Mouse (Mus musculus): ENCODE data around the gene Plekhj1. TPM values are rescaled to one million over a fixed set of nuclear protein-coding genes. Genes with fewer than 3 reads are reported as not detected.

The Plekhj1 gene
- polyA plus RNA-seq, 1 experiment from 2014 or later: 124 TPM

GRCm38 (mm10) chr10:80763502-80763901 is 34.9 kb downstream of the Plekhj1 start:
- H3K27ac ChIP-seq: no peak overlapping the region
- no peaks in the 10 kb centered on the region for H3K27me3 ChIP-seq
- peaks cover 29% of the 10 kb centered on the region for H3K4me1 ChIP-seq
- ATAC-seq (ENCODE audit: insufficient number of reproducible peaks, low FRiP score, low TSS enrichment, low read depth): no peak
- H3K9ac ChIP-seq: no peak overlapping the region
- peaks cover 38% of the 10 kb centered on the region for H3K36me3 ChIP-seq
- WGBS: 95% methylated on average over 2 of the region's 2 CpGs
- H3K9me3 ChIP-seq: no peaks in the 10 kb centered on the region
- H3K4me3 ChIP-seq: no peak overlapping the region
- no peak overlapping the region for H3K4me2 ChIP-seq

DNA sequence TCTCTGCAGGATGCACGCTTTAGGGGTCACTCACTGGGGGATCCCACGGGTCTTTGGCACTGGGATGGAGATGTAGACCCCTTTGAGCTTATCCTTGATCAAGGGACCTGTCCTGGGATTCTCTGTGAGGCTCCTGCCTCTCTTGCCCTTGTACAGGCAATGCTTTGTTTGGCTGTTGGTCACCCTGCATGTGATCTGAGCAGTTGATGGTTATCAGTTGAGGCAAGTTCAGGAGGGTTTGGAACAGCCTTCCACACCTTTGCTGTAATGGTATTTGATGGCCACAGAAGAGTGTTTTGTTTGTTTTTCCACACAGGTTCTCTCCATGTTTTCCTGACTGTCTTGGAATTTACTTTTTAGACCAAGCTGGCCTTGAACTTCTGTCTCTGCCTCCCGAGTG is 36.6 kb downstream of the Plekhj1 start:
- peaks cover 23% of the 10 kb centered on the region for H3K36me3 ChIP-seq
- no peak overlapping the region for H3K27ac ChIP-seq
- no peaks in the 10 kb centered on the region for H3K27me3 ChIP-seq
- WGBS: 75% methylated on average over 3 of the region's 3 CpGs
- H3K4me2 ChIP-seq: no peak overlapping the region
- peaks cover 45% of the 10 kb centered on the region for H3K4me1 ChIP-seq
- ATAC-seq (ENCODE audit: insufficient number of reproducible peaks, low FRiP score, low TSS enrichment, low read depth): no peak
- no peak overlapping the region for H3K9ac ChIP-seq
- no peaks in the 10 kb centered on the region for H3K9me3 ChIP-seq
- H3K4me3 ChIP-seq: no peak overlapping the region

DNA sequence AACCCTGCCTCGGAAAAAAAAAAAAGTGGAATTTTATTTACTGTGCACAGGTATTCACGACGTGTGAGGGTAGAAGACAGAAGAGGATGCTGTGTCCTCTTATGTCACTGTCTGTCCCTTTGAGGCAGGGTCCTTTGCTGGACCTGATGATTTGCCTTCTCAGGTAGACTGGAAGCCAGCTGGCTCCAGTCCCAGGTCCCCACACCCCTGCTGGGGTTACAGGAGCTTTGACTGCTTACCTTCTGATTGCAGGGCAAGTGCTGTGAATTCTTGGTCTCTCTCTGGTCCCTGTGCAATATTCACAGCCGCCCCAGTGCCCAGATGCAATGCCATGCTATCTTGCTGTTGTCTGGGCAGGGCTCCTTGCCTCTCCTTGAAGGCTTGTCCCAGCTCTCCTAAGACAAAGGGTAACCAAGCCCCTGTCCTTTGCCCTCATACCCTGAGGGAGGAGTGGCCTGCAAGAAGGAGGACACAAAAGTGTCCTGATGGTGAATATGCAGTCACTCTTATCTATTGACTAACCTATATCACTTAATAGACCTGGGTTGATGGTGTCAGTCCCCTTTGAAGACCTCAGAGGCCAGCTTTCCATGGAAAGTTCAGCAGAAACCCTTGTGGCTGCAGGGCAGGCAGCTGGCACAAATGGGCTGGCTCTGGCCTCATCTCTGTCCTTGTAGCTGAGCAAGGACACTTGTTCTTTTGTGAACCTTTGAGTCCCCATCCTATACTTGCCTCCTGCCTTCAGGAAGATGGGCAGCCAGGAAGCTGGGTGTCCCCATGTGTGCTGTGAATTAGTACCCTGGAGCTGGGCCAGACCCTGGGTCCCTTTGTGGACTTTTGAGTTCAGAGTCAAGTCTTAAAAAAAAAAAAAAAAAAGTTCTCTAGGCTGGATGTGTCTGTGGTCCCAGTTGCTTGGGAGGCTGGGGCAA is 37.6 kb downstream of the Plekhj1 start:
- peaks cover 48% of the 10 kb centered on the region for H3K4me1 ChIP-seq
- H3K9me3 ChIP-seq: no peaks in the 10 kb centered on the region
- H3K36me3 ChIP-seq: 0 out of 2 replicates have a peak, but pooled peaks cover 14% of the 10 kb centered on the region
- no peak overlapping the region for H3K4me3 ChIP-seq
- H3K27me3 ChIP-seq: no peaks in the 10 kb centered on the region
- 87% methylated on average over 4 of the region's 4 CpGs for WGBS
- no peak overlapping the region for H3K27ac ChIP-seq
- no peak for ATAC-seq (ENCODE audit: insufficient number of reproducible peaks, low FRiP score, low TSS enrichment, low read depth)
- peak overlapping the region; percentile 26; the same call in 1 of the 2 replicates for H3K9ac ChIP-seq
- H3K4me2 ChIP-seq: no peak overlapping the region

DNA sequence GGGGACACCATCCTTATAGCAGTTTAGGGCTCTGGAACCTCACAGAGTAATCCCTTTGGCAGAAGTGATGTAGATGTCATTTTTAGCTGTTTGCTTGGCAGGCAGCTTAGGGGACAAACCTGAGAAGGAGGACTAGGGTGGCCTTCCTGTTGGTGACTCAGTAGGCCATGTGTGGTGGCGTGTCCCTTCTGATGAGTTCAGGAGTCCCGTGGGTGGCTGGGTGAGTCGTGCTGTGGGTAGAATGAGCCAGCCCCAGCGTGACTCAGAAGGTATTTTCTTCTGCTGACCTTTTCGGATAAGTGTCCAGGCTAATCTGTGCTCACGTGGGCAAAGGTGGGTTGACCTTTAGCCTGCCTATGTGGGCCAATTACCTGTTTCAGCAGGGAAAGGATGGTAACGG is 39.8 kb downstream of the Plekhj1 start:
- ATAC-seq (ENCODE audit: insufficient number of reproducible peaks, low FRiP score, low TSS enrichment, low read depth): no peak
- Histone ChIP-seq H3K4me1 (peaks cover 55% of the 10 kb centered on the region), H3K4me3 (no peak overlapping the region), H3K36me3 (no peaks in the 10 kb centered on the region), H3K4me2 (no peak overlapping the region), H3K27me3 (no peaks in the 10 kb centered on the region), H3K9me3 (no peaks in the 10 kb centered on the region), H3K9ac (no peak overlapping the region), H3K27ac (no peak overlapping the region)
- WGBS: 81% methylated on average over 7 of the region's 7 CpGs

- H3K4me3 ChIP-seq: no peak overlapping the region
- no peak overlapping the region for H3K27ac ChIP-seq
- H3K27me3 ChIP-seq: no peaks in the 10 kb centered on the region
- H3K9ac ChIP-seq: no peak overlapping the region
- H3K4me2 ChIP-seq: peak overlapping the region; percentile 21; the same call in 1 of the 2 replicates
- H3K4me1 ChIP-seq: peaks cover 53% of the 10 kb centered on the region
- no peaks in the 10 kb centered on the region for H3K36me3 ChIP-seq
- no peaks in the 10 kb centered on the region for H3K9me3 ChIP-seq
- 0 out of 2 replicates have a peak, but pooled peaks have one; percentile 13 for ATAC-seq (ENCODE audit: insufficient number of reproducible peaks, low FRiP score, low TSS enrichment, low read depth)
- WGBS: 27% methylated on average over 5 of the region's 5 CpGs
Measured at GRCm38 (mm10) chr10:80757717-80758116, 40.7 kb downstream of the Plekhj1 start.

DNA sequence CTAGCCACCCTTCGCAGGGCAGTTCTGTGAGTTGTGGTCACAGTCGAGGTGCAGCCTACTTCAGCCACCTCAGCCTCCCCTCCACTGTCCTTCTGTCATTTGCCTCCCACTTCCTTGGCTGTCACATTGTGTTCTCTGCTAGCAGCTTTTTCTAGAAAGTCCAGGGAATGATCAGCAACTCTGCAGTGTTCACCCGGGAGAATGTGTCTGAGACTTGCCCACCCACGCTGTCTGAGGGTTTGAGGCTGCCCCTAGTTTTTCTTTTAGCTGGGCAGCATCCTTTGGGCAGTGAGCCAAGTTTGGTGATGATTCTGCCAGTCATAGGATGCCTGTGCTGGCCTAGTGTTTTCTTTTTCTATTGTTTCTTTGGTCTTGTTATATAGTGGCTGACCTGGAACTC is 41.5 kb downstream of the Plekhj1 start:
- H3K27ac ChIP-seq: no peak overlapping the region
- H3K4me1 ChIP-seq: peaks cover 58% of the 10 kb centered on the region
- no peaks in the 10 kb centered on the region for H3K36me3 ChIP-seq
- no peak overlapping the region for H3K9ac ChIP-seq
- H3K4me3 ChIP-seq: peak overlapping the region; percentile 95
- WGBS: 69% methylated on average over 4 of the region's 4 CpGs
- H3K4me2 ChIP-seq: peak overlapping the region; percentile 81
- ATAC-seq (ENCODE audit: insufficient number of reproducible peaks, low FRiP score, low TSS enrichment, low read depth): no peak
- no peaks in the 10 kb centered on the region for H3K9me3 ChIP-seq
- no peaks in the 10 kb centered on the region for H3K27me3 ChIP-seq

- WGBS: 55% methylated on average over 2 of the region's 2 CpGs
- peaks cover 63% of the 10 kb centered on the region for H3K4me1 ChIP-seq
- peak overlapping the region; percentile 95 for H3K4me3 ChIP-seq
Measured at GRCm38 (mm10) chr10:80756509-80756908, 41.9 kb downstream of the Plekhj1 start.

DNA sequence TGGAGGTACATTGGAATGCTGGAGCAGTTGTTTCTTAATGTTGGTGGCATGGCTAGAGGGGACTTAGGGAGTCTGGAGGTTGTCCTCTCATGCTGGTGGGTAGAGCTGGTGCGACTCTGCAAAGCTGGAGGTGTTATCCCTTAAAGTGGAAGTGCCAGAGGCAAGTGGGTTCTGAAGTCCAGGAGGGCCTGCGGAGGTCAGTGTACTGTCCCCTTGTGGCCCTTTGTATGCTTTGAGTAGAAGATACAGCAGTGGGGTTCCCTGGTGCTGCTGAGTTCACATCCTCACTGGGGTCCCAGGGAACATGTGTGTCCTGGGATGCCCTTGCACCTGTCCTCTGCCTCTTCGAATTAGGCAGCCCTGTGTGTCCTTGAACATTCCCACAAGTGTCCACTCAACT is 42.3 kb downstream of the Plekhj1 start:
- Histone ChIP-seq H3K27me3 (no peaks in the 10 kb centered on the region), H3K27ac (no peak overlapping the region), H3K36me3 (no peaks in the 10 kb centered on the region), H3K4me3 (peak overlapping the region; percentile 95), H3K9me3 (no peaks in the 10 kb centered on the region), H3K9ac (peak overlapping the region; percentile 87), H3K4me1 (peaks cover 65% of the 10 kb centered on the region), H3K4me2 (peak overlapping the region; percentile 81)
- no peak for ATAC-seq (ENCODE audit: insufficient number of reproducible peaks, low FRiP score, low TSS enrichment, low read depth)
- whole genome bisulfite sequencing: 27% methylated on average over 3 of the region's 3 CpGs

More at GRCm38 (mm10) chr10:80756509-80756908, 41.9 kb downstream of the Plekhj1 start:
- Histone ChIP-seq H3K9ac (peak overlapping the region; percentile 87), H3K27ac (no peak overlapping the region), H3K9me3 (no peaks in the 10 kb centered on the region), H3K27me3 (no peaks in the 10 kb centered on the region), H3K4me2 (peak overlapping the region; percentile 81), H3K36me3 (no peaks in the 10 kb centered on the region)
- no peak for ATAC-seq (ENCODE audit: insufficient number of reproducible peaks, low FRiP score, low TSS enrichment, low read depth)

DNA sequence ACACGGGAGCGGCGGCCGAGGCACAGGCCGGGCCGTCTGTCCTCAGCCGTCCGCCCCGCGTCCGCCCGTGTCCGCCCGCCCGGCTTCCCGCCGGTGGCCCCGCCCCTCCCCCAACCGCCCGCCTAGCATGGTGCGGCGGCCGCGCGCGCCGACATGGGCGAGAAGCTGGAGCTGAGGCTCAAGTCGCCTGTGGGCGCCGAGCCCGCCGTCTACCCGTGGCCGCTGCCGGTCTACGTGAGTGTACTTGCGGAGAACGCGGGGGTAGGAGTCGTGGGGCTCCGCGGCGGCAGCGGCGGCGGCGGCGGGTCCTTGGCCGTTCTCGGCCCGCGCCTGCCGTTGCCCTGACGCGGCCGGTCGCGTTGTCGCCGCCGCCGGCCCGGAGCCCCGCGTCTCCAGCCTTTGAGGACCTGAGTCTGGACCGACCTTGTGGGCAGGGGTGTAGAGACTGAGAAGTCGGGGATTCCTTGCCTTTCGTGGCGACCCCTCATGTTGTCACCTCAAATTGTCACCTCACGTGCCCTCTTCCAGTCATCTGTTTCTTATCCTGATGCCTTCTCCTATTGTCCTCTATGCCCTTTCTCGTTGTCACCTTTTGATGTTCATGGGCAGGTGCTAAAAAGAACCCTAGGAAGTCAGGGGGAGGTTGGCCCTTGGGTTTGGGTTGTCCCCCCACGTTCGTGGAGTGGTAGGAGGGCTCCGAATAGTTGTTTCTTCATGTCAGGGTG is 43.0 kb downstream of the Plekhj1 start:
- under 1% methylated on average over 74 of the region's 75 CpGs for WGBS
- H3K27ac ChIP-seq: peak overlapping the region; percentile 88
- H3K27me3 ChIP-seq: no peaks in the 10 kb centered on the region
- H3K9ac ChIP-seq: peak overlapping the region; percentile 87
- H3K4me2 ChIP-seq: peak overlapping the region; percentile 81
- H3K9me3 ChIP-seq: no peaks in the 10 kb centered on the region
- no peaks in the 10 kb centered on the region for H3K36me3 ChIP-seq
- H3K4me3 ChIP-seq: peak overlapping the region; percentile 95
- peaks cover 63% of the 10 kb centered on the region for H3K4me1 ChIP-seq
- ATAC-seq (ENCODE audit: insufficient number of reproducible peaks, low FRiP score, low TSS enrichment, low read depth): no peak

DNA sequence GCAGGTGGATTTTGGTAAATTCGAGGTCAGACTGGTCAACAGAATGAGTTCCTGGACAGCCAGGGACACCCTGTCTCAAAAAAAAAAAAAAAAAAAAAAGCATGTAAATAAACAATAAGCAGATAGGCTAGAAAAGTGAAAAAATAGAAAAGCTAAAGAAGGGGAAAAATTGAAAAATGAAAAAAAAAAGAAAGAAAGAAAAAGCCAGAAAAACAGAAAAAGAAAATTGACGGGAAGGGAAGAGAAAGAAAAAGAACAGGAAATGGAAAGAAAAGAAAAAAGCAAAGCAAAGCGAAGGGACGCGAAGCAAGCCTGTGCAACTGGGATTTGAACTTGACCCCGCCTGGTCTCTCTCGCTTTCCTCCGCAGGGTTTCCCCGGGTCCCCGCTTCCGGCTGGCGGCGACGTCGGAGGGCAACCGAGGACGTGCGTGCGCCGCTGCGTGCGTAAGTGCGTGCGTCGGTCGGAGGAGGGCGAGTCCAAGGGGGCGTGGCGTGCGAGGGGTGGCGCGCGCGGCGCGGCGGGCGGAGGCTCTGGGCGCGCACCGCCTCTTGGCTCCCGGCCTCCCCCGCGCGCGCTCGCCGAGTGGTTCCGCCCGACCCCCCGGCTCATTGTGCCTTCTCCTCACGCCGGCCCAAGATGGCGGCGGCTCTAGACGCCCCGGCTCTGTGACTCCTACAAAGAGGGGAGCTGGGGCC is 43.7 kb downstream of the Plekhj1 start, which contains the start of gene Dot1l:
Gene Dot1l, plus strand, starts transcription at position 613 of the 697 bp plus-strand sequence.
- Histone ChIP-seq H3K36me3 (no peaks in the 10 kb centered on the region), H3K9ac (peak within 1 kb of the TSS; percentile 87), H3K4me3 (peak within 1 kb of the TSS; percentile 95), H3K27ac (peak within 1 kb of the TSS; percentile 88), H3K4me1 (peaks cover 59% of the 10 kb centered on the region), H3K9me3 (no peaks in the 10 kb centered on the region), H3K27me3 (no peaks in the 10 kb centered on the region), H3K4me2 (peak within 1 kb of the TSS; percentile 81)
- under 1% methylated on average over 45 of the region's 57 CpGs for WGBS
- peak; percentile 86 for ATAC-seq (ENCODE audit: insufficient number of reproducible peaks, low FRiP score, low TSS enrichment, low read depth)

GRCm38 (mm10) chr10:80752079-80752625 is 46.3 kb downstream of the Plekhj1 start:
- no peaks in the 10 kb centered on the region for H3K9me3 ChIP-seq
- peak overlapping the region; percentile 92 for H3K27ac ChIP-seq
- peak; percentile 49; the same call in 1 of the 2 replicates for ATAC-seq (ENCODE audit: insufficient number of reproducible peaks, low FRiP score, low TSS enrichment, low read depth)
- peak overlapping the region; percentile 48 for H3K4me2 ChIP-seq
- no peak overlapping the region for H3K9ac ChIP-seq
- peak overlapping the region; percentile 27 for H3K4me3 ChIP-seq
- H3K27me3 ChIP-seq: no peaks in the 10 kb centered on the region
- 3% methylated on average over 6 of the region's 6 CpGs for WGBS
- H3K4me1 ChIP-seq: peaks cover 37% of the 10 kb centered on the region
- no peaks in the 10 kb centered on the region for H3K36me3 ChIP-seq

Measured in limb, embryonic 15.5 days (tissue).